Mouse (Mus musculus): ENCODE data around the gene Spint5. TPM values are rescaled to one million over a fixed set of nuclear protein-coding genes. Genes with fewer than 3 reads are reported as not detected.

Spint5 gene
- not detected for polyA plus RNA-seq (2017; shearing (Covaris generic))

GRCm38 (mm10) chr2:164715005-164715404 lies at the start of gene Spint5:
Gene Spint5, plus strand, starts transcription at chr2:164715305.

GRCm38 (mm10) chr2:164673987-164674386 lies 41.1 kb upstream of the Spint5 start, which contains the start of gene Wfdc11:
Gene Wfdc11, minus strand, starts transcription at chr2:164674087.

GRCm38 (mm10) chr2:164684807-164685206 lies 30.3 kb upstream of the Spint5 start, which contains the start of gene Wfdc13:
Gene Wfdc13, plus strand, starts transcription at chr2:164685107.

GRCm38 (mm10) chr2:164698201-164698600 lies 16.9 kb upstream of the Spint5 start, which contains the start of gene Spint4:
Gene Spint4, plus strand, starts transcription at chr2:164698501.

GRCm38 (mm10) chr2:164745843-164746479 lies 30.9 kb downstream of the Spint5 start, which contains the start of the genes Wfdc3 and Dnttip1:
Gene Wfdc3, minus strand, starts transcription at chr2:164745931.
Gene Dnttip1, plus strand, starts transcription at chr2:164745983.

Other genes with a start within 250 kb of the Spint5 start
- not detected for gene Trp53tg5, start 241.6 kb upstream of the Spint5 start, polyA plus RNA-seq (2017; shearing (Covaris generic))
- 4.5 TPM for gene Dbndd2, start 229.2 kb upstream of the Spint5 start, polyA plus RNA-seq (2017; shearing (Covaris generic))
- gene Pigt, start 217.8 kb upstream of the Spint5 start, polyA plus RNA-seq (2017; shearing (Covaris generic)) = 38.2 TPM
- gene Wfdc2, start 152.9 kb upstream of the Spint5 start, polyA plus RNA-seq (2017; shearing (Covaris generic)) = 2.6 TPM
- gene Spint3, start 141.8 kb upstream of the Spint5 start, polyA plus RNA-seq (2017; shearing (Covaris generic)) = not detected
- not detected for gene Wfdc6a, start 129.9 kb upstream of the Spint5 start, polyA plus RNA-seq (2017; shearing (Covaris generic))
- gene Eppin, start 121.7 kb upstream of the Spint5 start, polyA plus RNA-seq (2017; shearing (Covaris generic)) = not detected
- not detected for gene Wfdc6b, start 101.8 kb upstream of the Spint5 start, polyA plus RNA-seq (2017; shearing (Covaris generic))
- not detected for gene Wfdc8, start 101.7 kb upstream of the Spint5 start, polyA plus RNA-seq (2017; shearing (Covaris generic))
- gene Wfdc16, start 76.5 kb upstream of the Spint5 start, polyA plus RNA-seq (2017; shearing (Covaris generic)) = not detected
- not detected for gene Wfdc10, start 59.3 kb upstream of the Spint5 start, polyA plus RNA-seq (2017; shearing (Covaris generic))
- not detected for gene Wfdc9, start 58.7 kb upstream of the Spint5 start, polyA plus RNA-seq (2017; shearing (Covaris generic))
- gene Wfdc11, start 41.2 kb upstream of the Spint5 start, polyA plus RNA-seq (2017; shearing (Covaris generic)) = not detected
- not detected for gene Wfdc13, start 30.2 kb upstream of the Spint5 start, polyA plus RNA-seq (2017; shearing (Covaris generic))
- gene Spint4, start 16.8 kb upstream of the Spint5 start, polyA plus RNA-seq (2017; shearing (Covaris generic)) = not detected
- gene Wfdc3, start 30.6 kb downstream of the Spint5 start, polyA plus RNA-seq (2017; shearing (Covaris generic)) = not detected
- 10.4 TPM for gene Dnttip1, start 30.7 kb downstream of the Spint5 start, polyA plus RNA-seq (2017; shearing (Covaris generic))
- gene Ube2c, start 54.6 kb downstream of the Spint5 start, polyA plus RNA-seq (2017; shearing (Covaris generic)) = 8.4 TPM
- gene Tnnc2, start 64.7 kb downstream of the Spint5 start, polyA plus RNA-seq (2017; shearing (Covaris generic)) = not detected
- gene Snx21, start 70.5 kb downstream of the Spint5 start, polyA plus RNA-seq (2017; shearing (Covaris generic)) = 6.5 TPM
- 43.9 TPM for gene Acot8, start 89.6 kb downstream of the Spint5 start, polyA plus RNA-seq (2017; shearing (Covaris generic))
- 9.8 TPM for gene Zswim3, start 89.8 kb downstream of the Spint5 start, polyA plus RNA-seq (2017; shearing (Covaris generic))
- 27.5 TPM for gene Zswim1, start 107.4 kb downstream of the Spint5 start, polyA plus RNA-seq (2017; shearing (Covaris generic))
- 0.72 TPM for gene Spata25, start 113.2 kb downstream of the Spint5 start, polyA plus RNA-seq (2017; shearing (Covaris generic))
- 218 TPM for gene Ctsa, start 117.6 kb downstream of the Spint5 start, polyA plus RNA-seq (2017; shearing (Covaris generic))
- gene Neurl2, start 118.2 kb downstream of the Spint5 start, polyA plus RNA-seq (2017; shearing (Covaris generic)) = 2.6 TPM
- 0.98 TPM for gene Pltp, start 142.4 kb downstream of the Spint5 start, polyA plus RNA-seq (2017; shearing (Covaris generic))
- 155 TPM for gene Pcif1, start 164.0 kb downstream of the Spint5 start, polyA plus RNA-seq (2017; shearing (Covaris generic))
- 42.1 TPM for gene Zfp335, start 196.5 kb downstream of the Spint5 start, polyA plus RNA-seq (2017; shearing (Covaris generic))
- 8.8 TPM for gene Mmp9, start 225.5 kb downstream of the Spint5 start, polyA plus RNA-seq (2017; shearing (Covaris generic))
- gene Slc12a5, start 245.5 kb downstream of the Spint5 start, polyA plus RNA-seq (2017; shearing (Covaris generic)) = not detected

All from CD4-positive, CD25-positive, alpha-beta regulatory T cell, adult 9 weeks (primary cell).